Mouse (Mus musculus) CH12.LX (cell line): ENCODE measurements around the gene Atp8b4. TPM values are rescaled to one million over a fixed set of nuclear protein-coding genes. Genes with fewer than 3 reads are reported as not detected.
A peak's percentile ranks its signal among the peaks of the same experiment; 100 is the strongest.

ENCODE experiments used
- DNase-seq: peaks from one replicate; pipeline ENCODE4 v3.0.0-alpha.2; 2013; ENCODE audit errors: extremely low read depth
- H3K27ac ChIP-seq: 2 replicates; pipeline ENCODE4 v1.5.1; 2012; ENCODE audit warnings: low read depth, mild to moderate bottlenecking, control low read depth, moderate library complexity; ENCODE audit not compliant: insufficient read depth
- H3K27me3 ChIP-seq: replicated peaks from 2 replicates; pipeline ENCODE3; 2012; ENCODE audit warnings: inconsistent platforms
- H3K36me3 ChIP-seq, 2 experiments: replicated peaks in 1 of 2; 2 replicates each; pipeline versions ENCODE3 to v1.6.1; 2012; ENCODE audit warnings: inconsistent platforms in 1 of 2, low read length in 1 of 2, mild to moderate bottlenecking in 1 of 2, mixed read lengths in 1 of 2, moderate library complexity in 1 of 2; ENCODE audit not compliant: control insufficient read depth in 1 of 2, insufficient read depth in 1 of 2
- H3K4me1 ChIP-seq, 2 experiments: 2 replicates each; pipeline ENCODE4 v1.6.1; 2012; ENCODE audit warnings: inconsistent platforms in 1 of 2, moderate library complexity in 1 of 2; ENCODE audit not compliant: insufficient read depth in 2 of 2, control insufficient read depth in 1 of 2
- H3K4me2 ChIP-seq: 2 replicates; pipeline ENCODE4 v1.6.1; 2012; ENCODE audit warnings: low read depth, mild to moderate bottlenecking, control low read depth; ENCODE audit not compliant: poor library complexity, insufficient read depth, severe bottlenecking
- H3K4me3 ChIP-seq, 3 experiments: fragments of 150-350 bp in 1 of 3; sonication (generic) in 1 of 3; replicated peaks in 1 of 3; 2 replicates each; pipeline versions ENCODE3 to v1.5.1; 2011 to 2012; ENCODE audit warnings: low read depth in 2 of 3, low read length in 2 of 3, mild to moderate bottlenecking in 2 of 3, moderate library complexity in 2 of 3, control low read depth in 1 of 3, improper control_type of control experiment in 1 of 3, inconsistent platforms in 1 of 3, mixed read lengths in 1 of 3; ENCODE audit not compliant: poor library complexity in 1 of 3
- H3K79me2 ChIP-seq: replicated peaks from 2 replicates; pipeline ENCODE4 v1.6.1; 2012; ENCODE audit warnings: mild to moderate bottlenecking, moderate library complexity; ENCODE audit not compliant: control insufficient read depth, poor library complexity, insufficient read depth, severe bottlenecking; ENCODE audit errors: extremely low read depth
- H3K9ac ChIP-seq: 2 replicates; pipeline ENCODE4 v1.6.1; 2012; ENCODE audit warnings: low read depth, mild to moderate bottlenecking, control low read depth, moderate library complexity; ENCODE audit not compliant: insufficient read depth
- H3K9me3 ChIP-seq: replicated peaks from 2 replicates; pipeline ENCODE3; 2012; ENCODE audit warnings: low read length, inconsistent platforms, mixed read lengths
- BHLHE40 ChIP-seq: IDR thresholded peaks from 2 replicates; pipeline ENCODE4 v1.6.1; 2011; ENCODE audit warnings: mild to moderate bottlenecking, low read depth, low read length, improper control_type of control experiment
- CHD1 ChIP-seq: IDR thresholded peaks from 2 replicates; pipeline ENCODE4 v1.6.1; 2012; ENCODE audit warnings: low read depth, low read length, improper control_type of control experiment, inconsistent platforms
- CHD2 ChIP-seq: IDR thresholded peaks from 2 replicates; pipeline ENCODE4 v1.6.1; 2011; ENCODE audit warnings: low read length, improper control_type of control experiment
- CTCF ChIP-seq, 2 experiments: IDR thresholded peaks in 1 of 2; conservative IDR thresholded peaks in 1 of 2; 2 replicates each; pipeline ENCODE4 v1.5.1; 2011 to 2012; ENCODE audit warnings: low read depth in 2 of 2, low read length in 2 of 2, improper control_type of control experiment in 1 of 2, inconsistent platforms in 1 of 2, mild to moderate bottlenecking in 1 of 2, moderate library complexity in 1 of 2
- EP300 ChIP-seq: IDR thresholded peaks from 2 replicates; pipeline ENCODE4 v1.6.1; 2011; ENCODE audit warnings: low read length, improper control_type of control experiment
- GABPA ChIP-seq: IDR thresholded peaks from 2 replicates; pipeline ENCODE4 v1.6.1; 2012; ENCODE audit warnings: low read depth, low read length, improper control_type of control experiment, inconsistent platforms; ENCODE audit not compliant: insufficient replicate concordance
- HCFC1 ChIP-seq: IDR thresholded peaks from 2 replicates; pipeline ENCODE4 v1.6.1; 2012; ENCODE audit warnings: low read depth, mild to moderate bottlenecking, inconsistent platforms, low read length, improper control_type of control experiment
- IRF4 ChIP-seq: IDR thresholded peaks from 2 replicates; pipeline ENCODE4 v1.6.1; 2014; ENCODE audit warnings: low read depth, mild to moderate bottlenecking, inconsistent platforms, low read length, improper control_type of control experiment
- JUN ChIP-seq: IDR thresholded peaks from 2 replicates; pipeline ENCODE4 v1.6.1; 2011; ENCODE audit warnings: low read depth, mild to moderate bottlenecking, low read length, improper control_type of control experiment, moderate library complexity; ENCODE audit not compliant: insufficient read depth
- KAT2A ChIP-seq: IDR thresholded peaks from 2 replicates; pipeline ENCODE4 v1.6.1; 2012; ENCODE audit warnings: low read length, improper control_type of control experiment, inconsistent platforms; ENCODE audit not compliant: insufficient replicate concordance
- MAFK ChIP-seq: IDR thresholded peaks from 2 replicates; pipeline ENCODE4 v1.6.1; 2011; ENCODE audit warnings: low read length, improper control_type of control experiment; ENCODE audit not compliant: insufficient replicate concordance
- MAX ChIP-seq: IDR thresholded peaks from 2 replicates; pipeline ENCODE4 v1.6.1; 2011; ENCODE audit warnings: low read length, improper control_type of control experiment
- MYC ChIP-seq: IDR thresholded peaks from 2 replicates; pipeline ENCODE4 v1.6.1; 2011; ENCODE audit warnings: low read depth, mild to moderate bottlenecking, improper control_type of control experiment, low read length
- NELFE ChIP-seq: IDR thresholded peaks from 2 replicates; pipeline ENCODE4 v1.6.1; 2011; ENCODE audit warnings: low read depth, low read length, improper control_type of control experiment
- PAX5 ChIP-seq: IDR thresholded peaks from 2 replicates; pipeline ENCODE4 v1.6.1; 2012; ENCODE audit warnings: low read length, inconsistent platforms, mixed read lengths
- POLR2AphosphoS2 ChIP-seq: IDR thresholded peaks from 2 replicates; pipeline ENCODE4 v1.6.1; 2011; ENCODE audit warnings: low read depth, low read length, improper control_type of control experiment
- RAD21 ChIP-seq: IDR thresholded peaks from 2 replicates; pipeline ENCODE4 v1.6.1; 2011; ENCODE audit warnings: low read depth, mild to moderate bottlenecking, low read length, improper control_type of control experiment, moderate library complexity
- RCOR1 ChIP-seq: conservative IDR thresholded peaks from 2 replicates; pipeline ENCODE4 v1.6.1; 2012; ENCODE audit warnings: low read depth, mild to moderate bottlenecking, inconsistent platforms, low read length, improper control_type of control experiment
- SIN3A ChIP-seq: IDR thresholded peaks from 2 replicates; pipeline ENCODE4 v1.6.1; 2012; ENCODE audit warnings: low read length, improper control_type of control experiment, inconsistent platforms
- TBP ChIP-seq: conservative IDR thresholded peaks from 2 replicates; pipeline ENCODE4 v1.6.1; 2011; ENCODE audit warnings: low read depth, low read length, improper control_type of control experiment
- TCF12 ChIP-seq: IDR thresholded peaks from 2 replicates; pipeline ENCODE4 v1.6.1; 2014; ENCODE audit warnings: low read depth, mild to moderate bottlenecking, inconsistent platforms, low read length, improper control_type of control experiment
- USF1 ChIP-seq: IDR thresholded peaks from 2 replicates; pipeline ENCODE4 v1.6.1; 2014; ENCODE audit warnings: low read depth, mild to moderate bottlenecking, inconsistent platforms, low read length, improper control_type of control experiment
- USF2 ChIP-seq: conservative IDR thresholded peaks from 2 replicates; pipeline ENCODE4 v1.6.1; 2011; ENCODE audit warnings: low read depth, low read length, improper control_type of control experiment
- ZC3H11A ChIP-seq: IDR thresholded peaks from 2 replicates; pipeline ENCODE4 v1.6.1; 2012; ENCODE audit warnings: low read depth, mild to moderate bottlenecking, inconsistent platforms, low read length, improper control_type of control experiment
- ZNF384 ChIP-seq: IDR thresholded peaks from 2 replicates; pipeline ENCODE4 v1.6.1; 2012; ENCODE audit warnings: low read depth, low read length, improper control_type of control experiment, inconsistent platforms
- dilution Hi-C: fragments of 300-500 bp; cut with MboI; formaldehyde crosslinking; loops from 2 replicates; pipeline ENCODE4 v1.14.3; 2020; ENCODE audit warnings: low sequenced_read_pairs; ENCODE audit not compliant: extremely low pct_unique_long_range_greater_than_20kb, extremely low pct_ligation_motif_present
- in situ Hi-C: fragments of 300-500 bp; cut with MboI; formaldehyde crosslinking; loops from 3 replicates; pipeline ENCODE4 v1.14.3; 2019; ENCODE audit warnings: low sequenced_read_pairs, low pct_ligation_motif_present, low pct_unique_long_range_greater_than_20kb, mixed read lengths
- polyA plus RNA-seq: library from polyadenylated mRNA; unstranded; fragments of >175 nt; gene quantifications from 2 replicates; pipeline ENCODE4 v1.2.1, GENCODE M21; 2012; ENCODE audit warnings: low read depth; ENCODE audit not compliant: insufficient read length
- total RNA-seq, 2 experiments: library from RNA; depleted of rRNA; stranded (reverse); fragments of 300-350 nt in 1 of 2; fragments of >200 nt in 1 of 2; gene quantifications; 2 replicates each; pipeline ENCODE4 v1.2.3; 2012 to 2014

The Atp8b4 gene
- total and polyA plus RNA-seq, 3 experiments = 0.50 to 1.9 (median 0.79) TPM

GRCm38 (mm10) chr2:126495832-126496695 lies 4.4 kb downstream of the Atp8b4 start:
- TF ChIP-seq CHD1 (no peak), IRF4 (0 out of 2 replicates have a peak, but pooled peaks have one; percentile 15), HCFC1 (no peak), BHLHE40 (0 out of 2 replicates have a peak, but pooled peaks have one; percentile 24), EP300 (no peak)
- TF ChIP-seq, all 38 proteins: peak for 2
- H3K27me3 ChIP-seq = no peaks in the 10 kb centered on the region
- H3K79me2 ChIP-seq = no peaks in the 10 kb centered on the region
- H3K4me2 ChIP-seq = peak overlapping the region; percentile 32; the same call in 1 of the 2 replicates
- in situ Hi-C loops = no loop called here
- dilution Hi-C loops = no loop called here
- H3K9ac ChIP-seq = no peak overlapping the region
- H3K36me3 ChIP-seq = no peaks in the 10 kb centered on the region
- no peak overlapping the region for H3K4me3 ChIP-seq
- H3K4me1 ChIP-seq = peaks cover 12 to 45% of the 10 kb centered on the region in 2 experiments
- H3K27ac ChIP-seq = no peak overlapping the region
- no peaks in the 10 kb centered on the region for H3K9me3 ChIP-seq
- no peak for DNase-seq

- H3K79me2 ChIP-seq = no peaks in the 10 kb centered on the region
- in situ Hi-C loops = no loop called here
- H3K9ac ChIP-seq = no peak overlapping the region
- H3K27ac ChIP-seq = no peak overlapping the region
- no peak overlapping the region for H3K4me3 ChIP-seq
- H3K4me2 ChIP-seq = no peak overlapping the region; the same call in 1 of the 2 replicates
- H3K36me3 ChIP-seq = no peaks in the 10 kb centered on the region
- dilution Hi-C loops = no loop called here
- H3K4me1 ChIP-seq = peaks cover 11 to 41% of the 10 kb centered on the region in 2 experiments
- no peaks in the 10 kb centered on the region for H3K27me3 ChIP-seq
- no peak for DNase-seq
- no peaks in the 10 kb centered on the region for H3K9me3 ChIP-seq
- no peak for TF ChIP-seq CHD2
- TF ChIP-seq PAX5 = no peak
- TF ChIP-seq RAD21 = no peak
- no peak for TF ChIP-seq ZNF384
- TF ChIP-seq SIN3A = no peak
- no peak for TF ChIP-seq MAX
- no peak for TF ChIP-seq GABPA
- TF ChIP-seq, all 38 proteins: peak for 0
These were observed 5.2 kb downstream of the Atp8b4 start for GRCm38 (mm10) chr2:126495230-126495629.

GRCm38 (mm10) chr2:126493306-126493705 lies 7.2 kb downstream of the Atp8b4 start:
- Histone ChIP-seq H3K27ac (no peak overlapping the region), H3K9ac (no peak overlapping the region), H3K4me2 (no peak overlapping the region), H3K9me3 (no peaks in the 10 kb centered on the region), H3K27me3 (no peaks in the 10 kb centered on the region), H3K4me1 (peaks cover 15 to 45% of the 10 kb centered on the region in 2 experiments), H3K36me3 (no peaks in the 10 kb centered on the region), H3K4me3 (no peak overlapping the region), H3K79me2 (no peaks in the 10 kb centered on the region)
- DNase-seq = no peak
- no peak for TF ChIP-seq USF1
- no peak for TF ChIP-seq MYC
- TF ChIP-seq NELFE = no peak
- TF ChIP-seq EP300 = no peak
- TF ChIP-seq IRF4 = no peak
- no peak for TF ChIP-seq CHD1
- no peak for TF ChIP-seq TBP
- TF ChIP-seq JUN = no peak
- no peak for TF ChIP-seq TCF12
- TF ChIP-seq RCOR1 = no peak
- no peak for TF ChIP-seq USF2
- TF ChIP-seq ZC3H11A = no peak
- TF ChIP-seq CTCF (conservative IDR thresholded peaks at IDR 0.05 in 1 of 2, IDR thresholded peaks at IDR 0.05 in 1 of 2; ENCODE audit: low read depth in 2 of 2, low read length in 2 of 2) = no peak
- no peak for TF ChIP-seq BHLHE40
- TF ChIP-seq KAT2A = no peak
- no peak for TF ChIP-seq POLR2AphosphoS2
- no peak for TF ChIP-seq GABPA
- TF ChIP-seq MAFK = no peak
- in situ Hi-C loops = no loop called here
- dilution Hi-C loops = no loop called here
